Mouse (Mus musculus) c-Kit-positive CD71-positive TER-119-negative erythroid progenitor cells, embryonic 14.5 days (primary cell): Measurements from ENCODE around the gene Il1r2.

Source experiments
- DNase-seq: peaks from one replicate; pipeline ENCODE4 v3.0.0-alpha.2; 2013; ENCODE audit warnings: low read depth

Il1r2 gene

GRCm38 (mm10) chr1:40132721-40133120 is 58.8 kb downstream of the Il1r2 start:
- DNase-seq, result no peak

GRCm38 (mm10) chr1:40133567-40133966 is 59.7 kb downstream of the Il1r2 start:
- no peak for DNase-seq

- DNase-seq, result no peak
Observed at GRCm38 (mm10) chr1:40139798-40140532, 66.1 kb downstream of the Il1r2 start.

GRCm38 (mm10) chr1:40156096-40156495 is 82.2 kb downstream of the Il1r2 start:
- no peak for DNase-seq

GRCm38 (mm10) chr1:40163329-40163917 is 89.5 kb downstream of the Il1r2 start:
- DNase-seq, result no peak

- no peak for DNase-seq
Observed at GRCm38 (mm10) chr1:40164331-40164730, 90.5 kb downstream of the Il1r2 start.

- DNase-seq, result no peak
Observed at GRCm38 (mm10) chr1:40167585-40167984, 93.7 kb downstream of the Il1r2 start.

GRCm38 (mm10) chr1:40171878-40172277 is 98.0 kb downstream of the Il1r2 start:
- DNase-seq, result no peak

GRCm38 (mm10) chr1:40174146-40174545 is 100.3 kb downstream of the Il1r2 start:
- DNase-seq, result no peak
